Mouse (Mus musculus) spleen, adult 2 months (tissue): Measurements from ENCODE around the gene Nav2. TPM values are rescaled to one million over a fixed set of nuclear protein-coding genes. Genes with fewer than 3 reads are reported as not detected.

Experiments
- DNase-seq, 2 experiments: peaks; one replicate each; pipeline versions ENCODE4 v3.0.0 to v3.0.0-alpha.2; 2012 to 2021; ENCODE audit warnings: low spot score in 2 of 2, low read depth in 1 of 2
- H3K27ac ChIP-seq: fragments of 200-500 bp; 2 replicates; pipeline ENCODE4 v1.5.1; 2012; ENCODE audit warnings: low read length, inconsistent platforms; ENCODE audit not compliant: insufficient read depth
- H3K27me3 ChIP-seq: fragments of 200-500 bp; 2 replicates; pipeline ENCODE4 v1.6.1; 2012; ENCODE audit warnings: mild to moderate bottlenecking, moderate library complexity, low read length, inconsistent platforms; ENCODE audit not compliant: control insufficient read depth, insufficient read depth
- H3K36me3 ChIP-seq: fragments of 200-500 bp; 2 replicates; pipeline ENCODE4 v1.6.1; 2012; ENCODE audit warnings: mild to moderate bottlenecking, low read length, inconsistent platforms; ENCODE audit not compliant: control insufficient read depth, insufficient read depth
- H3K4me1 ChIP-seq: fragments of 200-500 bp; 2 replicates; pipeline ENCODE4 v1.6.1; 2011; ENCODE audit warnings: inconsistent platforms; ENCODE audit not compliant: control insufficient read depth, insufficient read depth, insufficient read length
- H3K4me3 ChIP-seq: fragments of 200-500 bp; 2 replicates; pipeline ENCODE4 v1.5.1; 2011; ENCODE audit warnings: mild to moderate bottlenecking, inconsistent platforms; ENCODE audit not compliant: insufficient read depth, insufficient read length; ENCODE audit errors: extremely low read depth
- CTCF ChIP-seq: fragments of 200-500 bp; IDR thresholded peaks from 2 replicates; pipeline ENCODE4 v1.5.1; 2011; ENCODE audit warnings: mild to moderate bottlenecking, inconsistent platforms; ENCODE audit not compliant: insufficient read depth, insufficient read length, insufficient replicate concordance; ENCODE audit errors: extremely low read depth
- POLR2A ChIP-seq: fragments of 200-500 bp; IDR thresholded peaks from 2 replicates; pipeline ENCODE4 v1.6.1; 2011; ENCODE audit warnings: low read depth, low read length, inconsistent platforms
- WGBS: fragments of 180-500 bp; shearing (Covaris S2); methylation state at CpG from one replicate; pipeline ENCODE4 v1.1.7; 2018; 5-methylcytosine and 5-hydroxymethylcytosine counted together
- polyA plus RNA-seq: library from polyadenylated mRNA; depleted of rRNA; stranded (reverse); fragments of >200 nt; gene quantifications from 2 replicates; pipeline ENCODE4 v1.2.3, GENCODE M21; 2012

The Nav2 gene
- polyA plus RNA-seq, 1 experiment: 3.5 TPM

- DNase-seq: no peak
- Histone ChIP-seq H3K36me3 (no peaks in the 10 kb centered on the region), H3K4me3 (no peak overlapping the region), H3K27ac (no peak overlapping the region), H3K27me3 (no peaks in the 10 kb centered on the region), H3K4me1 (peaks cover 2% of the 10 kb centered on the region; the same call in 1 of the 2 replicates)
- WGBS: 49% methylated on average over 11 of the region's 11 CpGs
- no peak for TF ChIP-seq POLR2A
- TF ChIP-seq CTCF: no peak
These were observed 636.5 kb downstream of the Nav2 start for GRCm38 (mm10) chr7:49544775-49545705.

GRCm38 (mm10) chr7:49545706-49546097, 637.2 kb downstream of the Nav2 start:
- H3K27me3 ChIP-seq: no peaks in the 10 kb centered on the region
- DNase-seq: no peak
- peaks cover 2% of the 10 kb centered on the region; the same call in 1 of the 2 replicates for H3K4me1 ChIP-seq
- no peak overlapping the region for H3K27ac ChIP-seq
- WGBS: 89% methylated on average over 15 of the region's 15 CpGs
- H3K4me3 ChIP-seq: no peak overlapping the region
- TF ChIP-seq CTCF (no peak), POLR2A (no peak)
- H3K36me3 ChIP-seq: no peaks in the 10 kb centered on the region

- no peak overlapping the region for H3K4me3 ChIP-seq
- TF ChIP-seq CTCF (no peak), POLR2A (no peak)
- H3K36me3 ChIP-seq: no peaks in the 10 kb centered on the region
- DNase-seq: no peak
- no peaks in the 10 kb centered on the region for H3K27me3 ChIP-seq
- no peak overlapping the region for H3K27ac ChIP-seq
- WGBS: 92% methylated on average over 11 of the region's 11 CpGs
- peaks cover 2% of the 10 kb centered on the region; the same call in 1 of the 2 replicates for H3K4me1 ChIP-seq
These were observed 639.9 kb downstream of the Nav2 start for GRCm38 (mm10) chr7:49548397-49548796.

- Histone ChIP-seq H3K4me1 (no peaks in the 10 kb centered on the region), H3K27ac (no peak overlapping the region), H3K36me3 (no peaks in the 10 kb centered on the region), H3K27me3 (no peaks in the 10 kb centered on the region), H3K4me3 (no peak overlapping the region)
- no peak for TF ChIP-seq CTCF
- no peak for TF ChIP-seq POLR2A
- WGBS: 83% methylated on average over 11 of the region's 11 CpGs
- no peak for DNase-seq
These were observed 644.9 kb downstream of the Nav2 start for GRCm38 (mm10) chr7:49553236-49553981.

GRCm38 (mm10) chr7:49558240-49558640, 649.7 kb downstream of the Nav2 start:
- no peaks in the 10 kb centered on the region for H3K36me3 ChIP-seq
- no peak overlapping the region for H3K27ac ChIP-seq
- TF ChIP-seq CTCF (no peak), POLR2A (no peak)
- no peaks in the 10 kb centered on the region for H3K27me3 ChIP-seq
- whole genome bisulfite sequencing: 92% methylated on average over 12 of the region's 12 CpGs
- H3K4me1 ChIP-seq: no peaks in the 10 kb centered on the region
- no peak overlapping the region for H3K4me3 ChIP-seq
- DNase-seq: no peak

- no peak overlapping the region for H3K4me3 ChIP-seq
- no peak for DNase-seq
- H3K27ac ChIP-seq: no peak overlapping the region
- H3K4me1 ChIP-seq: no peaks in the 10 kb centered on the region
- TF ChIP-seq POLR2A: no peak
- no peak for TF ChIP-seq CTCF
- 88% methylated on average over 5 of the region's 5 CpGs for WGBS
- H3K27me3 ChIP-seq: no peaks in the 10 kb centered on the region
- no peaks in the 10 kb centered on the region for H3K36me3 ChIP-seq
These were observed 650.4 kb downstream of the Nav2 start for GRCm38 (mm10) chr7:49558895-49559294.
